Mouse (Mus musculus) heart, adult 2 months (tissue): Measurements from ENCODE around the gene Inafm2.

ENCODE experiments used
- CTCF ChIP-seq: fragments of 200-600 bp; IDR thresholded peaks from 2 replicates; pipeline ENCODE4 v1.8.1; 2022; ENCODE audit warnings: antibody characterized with exemption, mild to moderate bottlenecking, moderate library complexity
- EP300 ChIP-seq: fragments of 200-500 bp; IDR thresholded peaks from 2 replicates; pipeline ENCODE4 v1.6.1; 2011; ENCODE audit warnings: low read depth, low read length, control low read depth; ENCODE audit not compliant: insufficient read depth
- POLR2A ChIP-seq: fragments of 200-500 bp; IDR thresholded peaks from 2 replicates; pipeline ENCODE4 v1.6.1; 2011; ENCODE audit warnings: mild to moderate bottlenecking, low read depth, low read length, control low read depth; ENCODE audit not compliant: insufficient read depth

DNA sequence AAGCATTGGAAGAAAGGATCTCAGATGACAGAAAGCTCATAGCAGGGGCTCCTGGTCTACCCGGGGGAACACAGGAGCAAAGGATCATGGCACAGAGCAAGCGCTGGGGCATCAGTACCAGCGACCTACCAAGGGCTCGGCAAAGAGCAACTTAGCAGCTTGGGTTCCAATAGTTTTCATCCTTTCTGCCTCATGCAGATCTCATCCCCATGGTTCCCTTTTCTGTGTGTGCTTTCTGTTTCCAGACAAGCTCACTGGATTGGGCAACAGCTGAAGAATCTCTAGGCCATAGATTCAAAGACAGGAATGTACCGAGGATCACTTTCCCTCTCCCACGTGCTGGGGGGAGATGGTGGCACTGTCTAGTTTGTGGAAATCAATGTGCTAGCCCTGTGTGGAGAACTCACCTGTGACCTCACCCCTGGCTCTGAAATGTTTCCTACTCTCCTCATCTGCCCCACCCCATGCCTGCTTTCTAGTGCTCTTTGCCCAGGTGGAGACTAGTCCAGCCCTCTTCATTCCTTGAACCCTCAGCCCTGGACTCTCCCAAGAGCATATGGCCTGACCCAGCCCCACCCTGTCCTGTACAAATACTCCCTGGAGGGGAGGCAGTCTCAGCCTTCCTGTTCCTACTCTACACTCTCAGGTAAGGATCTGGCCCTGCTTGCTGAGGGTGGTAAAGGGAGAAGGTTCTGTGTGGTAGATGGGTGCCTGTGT is 26.8 kb downstream of the Inafm2 start, which contains the start of gene Phgr1:
- TF ChIP-seq CTCF (no peak), POLR2A (no peak), EP300 (no peak)
